Mouse (Mus musculus) spleen, adult 2 months (tissue): ENCODE data around the gene Usp4. TPM values are rescaled to one million over a fixed set of nuclear protein-coding genes. Genes with fewer than 3 reads are reported as not detected.

Experiments used
- DNase-seq, 2 experiments: peaks; one replicate each; pipeline versions ENCODE4 v3.0.0 to v3.0.0-alpha.2; 2012 to 2021; ENCODE audit warnings: low spot score in 2 of 2, low read depth in 1 of 2
- H3K27ac ChIP-seq: fragments of 200-500 bp; 2 replicates; pipeline ENCODE4 v1.5.1; 2012; ENCODE audit warnings: low read length, inconsistent platforms; ENCODE audit not compliant: insufficient read depth
- H3K27me3 ChIP-seq: fragments of 200-500 bp; 2 replicates; pipeline ENCODE4 v1.6.1; 2012; ENCODE audit warnings: mild to moderate bottlenecking, moderate library complexity, low read length, inconsistent platforms; ENCODE audit not compliant: control insufficient read depth, insufficient read depth
- H3K36me3 ChIP-seq: fragments of 200-500 bp; 2 replicates; pipeline ENCODE4 v1.6.1; 2012; ENCODE audit warnings: mild to moderate bottlenecking, low read length, inconsistent platforms; ENCODE audit not compliant: control insufficient read depth, insufficient read depth
- H3K4me1 ChIP-seq: fragments of 200-500 bp; 2 replicates; pipeline ENCODE4 v1.6.1; 2011; ENCODE audit warnings: inconsistent platforms; ENCODE audit not compliant: control insufficient read depth, insufficient read depth, insufficient read length
- H3K4me3 ChIP-seq: fragments of 200-500 bp; 2 replicates; pipeline ENCODE4 v1.5.1; 2011; ENCODE audit warnings: mild to moderate bottlenecking, inconsistent platforms; ENCODE audit not compliant: insufficient read depth, insufficient read length; ENCODE audit errors: extremely low read depth
- CTCF ChIP-seq: fragments of 200-500 bp; IDR thresholded peaks from 2 replicates; pipeline ENCODE4 v1.5.1; 2011; ENCODE audit warnings: mild to moderate bottlenecking, inconsistent platforms; ENCODE audit not compliant: insufficient read depth, insufficient read length, insufficient replicate concordance; ENCODE audit errors: extremely low read depth
- POLR2A ChIP-seq: fragments of 200-500 bp; IDR thresholded peaks from 2 replicates; pipeline ENCODE4 v1.6.1; 2011; ENCODE audit warnings: low read depth, low read length, inconsistent platforms
- WGBS: fragments of 180-500 bp; shearing (Covaris S2); methylation state at CpG from one replicate; pipeline ENCODE4 v1.1.7; 2018; 5-methylcytosine and 5-hydroxymethylcytosine counted together
- polyA plus RNA-seq: library from polyadenylated mRNA; depleted of rRNA; stranded (reverse); fragments of >200 nt; gene quantifications from 2 replicates; pipeline ENCODE4 v1.2.3, GENCODE M21; 2012

Gene Usp4
- polyA plus RNA-seq, 1 experiment = 63.2 TPM

GRCm38 (mm10) chr9:108337848-108338550 lies 9.7 kb upstream of the Usp4 start:
- H3K27ac ChIP-seq = peak overlapping the region; percentile 95; the same call in 1 of the 2 replicates
- no peak overlapping the region for H3K4me3 ChIP-seq
- DNase-seq = no peak
- peaks cover 25% of the 10 kb centered on the region for H3K36me3 ChIP-seq
- peaks cover 16% of the 10 kb centered on the region; the same call in 1 of the 2 replicates for H3K4me1 ChIP-seq
- 74% methylated on average over 10 of the region's 10 CpGs for WGBS
- TF ChIP-seq POLR2A (no peak), CTCF (no peak)
- H3K27me3 ChIP-seq = no peaks in the 10 kb centered on the region

GRCm38 (mm10) chr9:108338551-108338885 lies 9.1 kb upstream of the Usp4 start:
- no peak overlapping the region for H3K4me3 ChIP-seq
- H3K4me1 ChIP-seq = peaks cover 21% of the 10 kb centered on the region; the same call in 1 of the 2 replicates
- H3K27ac ChIP-seq = peak overlapping the region; percentile 95
- peaks cover 22% of the 10 kb centered on the region for H3K36me3 ChIP-seq
- DNase-seq = no peak
- WGBS = 30% methylated on average over 6 of the region's 6 CpGs
- no peaks in the 10 kb centered on the region for H3K27me3 ChIP-seq
- TF ChIP-seq POLR2A = no peak
- no peak for TF ChIP-seq CTCF

- H3K4me3 ChIP-seq = peak within 1 kb of the TSS; percentile 87
- H3K36me3 ChIP-seq = peaks cover 18% of the 10 kb centered on the region
- TF ChIP-seq POLR2A (peak; percentile 98), CTCF (no peak)
- peak within 1 kb of the TSS; percentile 95 for H3K27ac ChIP-seq
- no peaks in the 10 kb centered on the region for H3K27me3 ChIP-seq
- DNase-seq = peak; percentile 78 to 91
- under 1% methylated on average over 49 of the region's 49 CpGs for WGBS
- H3K4me1 ChIP-seq = peaks cover 23% of the 10 kb centered on the region; the same call in 1 of the 2 replicates
Measured at GRCm38 (mm10) chr9:108338886-108339781, 8.5 kb upstream of the Usp4 start, which contains the start of gene Gpx1. Gene Gpx1 (plus strand): TSS chr9:108338903.

- Histone ChIP-seq H3K36me3 (peaks cover 11% of the 10 kb centered on the region), H3K4me1 (peaks cover 25% of the 10 kb centered on the region; the same call in 1 of the 2 replicates), H3K27me3 (no peaks in the 10 kb centered on the region), H3K27ac (peak overlapping the region; percentile 95), H3K4me3 (peak overlapping the region; percentile 87)
- DNase-seq = peak in 1 of 2 experiments; percentile 21
- 2% methylated on average over 20 of the region's 20 CpGs for WGBS
- TF ChIP-seq CTCF = no peak
- no peak for TF ChIP-seq POLR2A
Measured at GRCm38 (mm10) chr9:108339886-108340257, 7.8 kb upstream of the Usp4 start.

GRCm38 (mm10) chr9:108340258-108341138 lies 7.2 kb upstream of the Usp4 start:
- Histone ChIP-seq H3K27me3 (no peaks in the 10 kb centered on the region), H3K36me3 (peaks cover 5% of the 10 kb centered on the region), H3K27ac (peak overlapping the region; percentile 95), H3K4me1 (peaks cover 25% of the 10 kb centered on the region; the same call in 1 of the 2 replicates), H3K4me3 (peak overlapping the region; percentile 87)
- TF ChIP-seq CTCF (no peak), POLR2A (peak; percentile 17; the same call in 1 of the 2 replicates)
- 3% methylated on average over 10 of the region's 10 CpGs for WGBS
- DNase-seq = peak; percentile 59

- Histone ChIP-seq H3K27ac (peak overlapping the region; percentile 95), H3K4me3 (peak overlapping the region; percentile 14; the same call in 1 of the 2 replicates), H3K27me3 (no peaks in the 10 kb centered on the region), H3K36me3 (peaks cover 5% of the 10 kb centered on the region), H3K4me1 (peaks cover 25% of the 10 kb centered on the region; the same call in 1 of the 2 replicates)
- 23% methylated on average over 5 of the region's 5 CpGs for WGBS
- TF ChIP-seq CTCF (no peak), POLR2A (no peak)
- no peak for DNase-seq
Measured at GRCm38 (mm10) chr9:108341139-108341475, 6.5 kb upstream of the Usp4 start.
